Mouse (Mus musculus): ENCODE data around the gene Gdf2.

The Gdf2 gene

DNA sequence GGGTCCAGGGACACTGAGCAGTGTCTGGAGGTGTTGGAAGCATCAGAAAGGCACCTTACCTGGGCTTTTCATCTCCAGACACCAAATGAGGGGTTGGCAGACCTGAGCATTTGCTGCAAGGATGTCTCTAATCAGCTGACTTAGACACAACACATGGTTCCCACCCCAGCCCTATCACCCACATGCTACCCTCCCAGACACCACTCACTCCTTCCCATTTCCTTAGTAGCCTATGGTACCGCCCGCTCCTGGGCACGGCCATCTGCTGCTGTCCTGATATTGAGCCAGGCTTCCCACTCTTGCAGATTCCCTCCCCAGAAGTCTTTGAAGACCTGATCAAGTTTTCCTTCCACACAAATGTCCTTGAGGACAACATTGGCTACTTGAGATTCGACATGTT is 17.3 kb downstream of the Gdf2 start:
- WGBS, result 58% methylated on average over 4 of the region's 4 CpGs

DNA sequence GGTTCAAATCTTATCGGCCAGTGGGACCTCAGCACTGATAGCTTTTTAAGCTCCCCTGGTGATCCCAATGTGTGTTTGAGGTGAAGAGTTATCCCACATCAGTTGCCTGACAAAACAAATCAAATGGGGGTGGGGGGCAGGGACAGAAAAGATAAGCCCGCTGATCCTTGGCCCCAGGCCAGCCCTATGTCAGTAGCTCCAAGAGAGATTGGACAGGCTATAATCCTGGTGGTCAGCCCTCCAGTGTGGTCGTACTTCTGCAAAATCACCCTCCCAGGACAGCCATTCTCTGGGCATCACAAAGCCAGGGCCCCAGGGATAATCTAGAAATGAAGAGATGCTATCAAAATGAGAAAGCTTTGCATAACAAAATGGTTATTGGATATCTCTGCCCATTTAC is 18.0 kb downstream of the Gdf2 start:
- WGBS, result 78% methylated on average over 3 of the region's 3 CpGs

DNA sequence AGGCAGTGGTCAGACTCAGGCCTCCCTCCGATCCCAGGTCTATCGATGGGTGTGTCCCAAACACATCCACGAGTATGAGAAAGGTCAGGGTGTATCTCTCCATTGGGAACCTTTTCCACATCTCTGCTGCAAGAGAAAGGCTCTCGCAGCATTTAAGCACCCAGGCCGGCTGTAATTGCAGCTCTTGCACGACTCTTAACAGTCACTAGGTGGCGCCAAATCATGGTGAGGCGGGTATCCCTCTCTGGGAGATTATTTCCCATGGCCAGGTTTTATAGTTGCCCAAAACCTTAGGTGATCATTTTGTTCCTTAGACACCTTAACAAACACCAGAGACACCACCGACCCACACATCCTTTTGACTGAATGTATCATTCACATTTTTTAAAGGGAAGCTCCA is 18.5 kb downstream of the Gdf2 start:
- 14% methylated on average over 9 of the region's 9 CpGs for WGBS

DNA sequence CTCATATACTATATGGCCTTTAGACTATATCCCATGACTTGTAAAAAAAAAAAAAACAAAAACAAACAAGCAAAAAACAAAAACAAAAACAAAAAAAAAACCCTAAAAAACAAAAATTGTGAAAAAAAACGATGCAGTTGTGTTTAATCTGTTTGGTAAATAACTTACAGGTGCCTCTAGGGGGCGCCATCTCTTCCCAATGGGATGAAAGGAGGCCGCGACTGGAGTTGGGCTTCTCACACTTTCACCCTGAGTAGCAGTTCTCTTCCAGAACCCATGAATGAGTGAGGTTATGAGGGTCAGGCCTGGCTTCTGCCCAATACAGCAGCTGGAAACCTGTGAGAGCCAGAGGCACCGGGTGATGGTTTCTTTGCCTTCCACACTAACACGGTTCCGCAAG is 24.8 kb downstream of the Gdf2 start:
- 72% methylated on average over 7 of the region's 7 CpGs for WGBS

DNA sequence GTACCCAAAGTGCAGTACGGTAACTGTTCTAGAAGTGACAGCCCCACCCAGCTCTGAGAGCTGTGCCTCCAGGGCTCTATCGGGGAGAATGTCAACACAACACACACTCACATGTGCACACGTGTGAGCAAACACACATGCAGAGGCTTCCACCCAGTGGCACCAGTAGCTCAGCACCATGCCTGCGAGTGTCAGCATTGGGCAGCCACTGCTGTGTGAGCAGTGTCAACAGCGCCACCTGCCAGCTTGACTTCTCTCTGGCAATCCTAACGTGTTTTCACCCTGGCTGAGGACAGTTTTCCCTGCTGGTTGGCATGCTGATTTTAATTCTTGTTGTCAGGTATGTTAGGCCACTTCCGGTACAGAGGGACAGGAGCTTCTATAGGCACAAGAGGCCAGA is 31.8 kb downstream of the Gdf2 start:
- WGBS, result 60% methylated on average over 7 of the region's 7 CpGs

DNA sequence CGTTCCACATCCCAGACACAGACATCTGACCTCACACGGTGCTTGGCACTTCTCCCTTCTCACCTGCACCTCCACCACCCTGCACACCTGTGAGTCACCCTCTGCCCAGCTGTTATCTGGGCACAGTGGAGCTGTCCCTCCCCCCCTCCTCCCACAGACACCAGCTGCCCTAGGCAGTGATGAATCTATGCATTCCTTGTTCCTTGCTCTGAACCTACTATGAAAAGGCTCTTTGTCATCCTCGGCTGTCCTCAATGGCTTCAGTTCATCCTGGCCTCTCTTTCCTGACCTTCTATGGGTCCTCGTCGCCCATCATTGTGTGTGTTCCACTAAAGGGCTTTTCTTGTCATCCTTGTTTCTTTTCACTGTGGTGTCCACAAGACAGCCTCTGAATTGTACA is 33.9 kb downstream of the Gdf2 start:
- 51% methylated on average over 5 of the region's 5 CpGs for WGBS

DNA sequence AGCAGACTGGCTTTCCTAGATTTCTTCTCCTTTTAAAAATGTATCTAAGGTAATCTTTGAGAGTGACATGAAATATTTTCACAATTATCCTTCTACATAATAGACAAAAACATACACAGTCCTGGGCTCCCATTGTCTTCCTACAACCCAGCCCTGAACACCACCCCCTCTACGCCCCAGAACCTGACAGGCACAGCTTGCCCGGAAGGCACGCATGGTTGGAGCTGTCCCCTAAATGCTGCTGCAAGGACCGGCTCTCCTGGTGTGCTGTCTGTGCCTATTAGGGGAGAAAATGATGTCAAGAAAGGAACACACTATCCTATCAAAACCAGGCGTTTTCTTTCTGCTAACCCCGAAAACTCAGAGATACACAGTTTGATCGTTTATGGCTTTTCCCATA is 36.9 kb downstream of the Gdf2 start:
- WGBS, result 53% methylated on average over 7 of the region's 7 CpGs

DNA sequence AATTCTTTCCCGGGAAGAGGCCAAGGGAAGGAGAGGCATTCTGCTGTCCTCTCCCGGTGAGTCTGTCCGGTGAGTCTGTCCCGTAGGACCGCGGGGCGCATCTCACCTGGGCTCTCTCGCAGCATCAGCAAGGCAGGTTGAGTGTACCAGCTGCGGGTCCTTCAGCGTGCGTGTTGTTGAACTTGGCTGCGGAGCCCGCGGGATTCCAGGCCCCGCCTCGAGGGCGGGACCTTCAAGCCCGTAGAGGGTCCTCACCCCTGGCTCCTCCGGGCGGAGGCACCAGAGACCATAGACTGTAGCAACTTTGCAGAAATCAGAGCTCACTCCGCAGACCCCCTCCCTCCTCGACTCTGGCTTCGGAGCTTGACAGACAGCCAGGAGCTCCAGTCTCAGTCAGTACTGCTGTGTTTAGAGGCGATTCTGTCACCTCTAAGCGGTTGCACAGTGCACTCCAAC is 37.8 kb downstream of the Gdf2 start, which contains the start of gene Zfp488:
Gene Zfp488 (minus strand): TSS at position 161 of the 456 bp plus-strand sequence.
- 5% methylated on average over 25 of the region's 25 CpGs for WGBS

DNA sequence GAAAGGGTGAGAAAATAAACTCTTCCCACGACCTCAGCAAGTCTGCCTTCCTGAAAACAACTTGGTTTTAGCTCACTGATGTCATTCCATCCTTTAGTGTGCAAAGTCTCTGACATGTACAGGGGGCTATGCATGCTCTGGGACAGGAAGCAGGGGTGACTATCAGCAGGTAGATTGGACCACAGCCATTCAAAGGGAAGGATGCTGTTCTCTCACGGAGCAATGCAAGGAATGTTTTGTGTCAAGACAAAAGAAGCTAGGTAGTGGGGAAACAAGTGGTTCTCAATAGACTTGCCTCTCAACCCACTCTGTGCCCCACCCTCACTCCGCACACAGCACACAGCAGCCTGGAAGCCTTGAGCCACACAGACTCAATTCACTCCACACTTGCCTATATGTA is 48.4 kb downstream of the Gdf2 start:
- WGBS, result 68% methylated on average over 3 of the region's 3 CpGs

DNA sequence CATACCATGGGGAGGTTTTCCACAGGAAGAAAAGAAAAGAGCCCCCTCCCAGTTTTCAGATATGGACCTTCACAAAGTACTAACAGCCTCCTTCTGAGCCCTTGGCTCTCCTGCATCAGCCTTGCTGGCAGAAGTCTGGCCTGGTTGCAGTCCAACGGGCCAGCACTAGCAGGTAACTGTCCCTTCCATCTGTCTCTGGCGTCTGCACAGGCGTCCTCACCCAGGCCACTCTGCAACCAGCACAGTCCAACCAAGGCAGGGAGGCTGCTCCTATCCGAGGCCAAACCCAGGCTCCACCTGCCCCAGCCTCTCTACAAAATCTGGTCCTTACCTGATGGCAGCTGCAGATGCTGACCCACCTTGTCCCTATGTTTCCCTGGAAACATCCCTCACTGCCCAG is 51.1 kb downstream of the Gdf2 start:
- 90% methylated on average over 4 of the region's 4 CpGs for WGBS

DNA sequence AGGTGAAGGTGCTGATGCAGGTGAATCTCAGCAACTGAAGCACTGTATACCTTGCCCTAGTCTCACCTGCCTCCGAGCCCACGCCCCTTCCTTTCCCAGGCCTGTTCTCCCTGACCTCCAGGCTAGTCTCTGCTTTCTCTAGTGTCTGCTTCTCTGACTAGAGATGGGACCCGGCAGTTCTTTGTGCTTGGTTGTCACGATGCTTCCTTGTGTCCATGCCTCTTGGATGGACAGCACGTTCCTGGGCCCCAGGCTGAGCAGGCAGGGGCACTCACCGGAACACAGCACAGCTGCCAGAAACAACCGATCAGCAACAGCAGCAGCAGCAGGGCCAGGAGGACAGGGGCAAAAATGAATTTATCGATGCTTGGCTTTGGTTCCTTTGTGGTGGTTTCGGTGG is 52.2 kb downstream of the Gdf2 start:
- 94% methylated on average over 9 of the region's 9 CpGs for WGBS

DNA sequence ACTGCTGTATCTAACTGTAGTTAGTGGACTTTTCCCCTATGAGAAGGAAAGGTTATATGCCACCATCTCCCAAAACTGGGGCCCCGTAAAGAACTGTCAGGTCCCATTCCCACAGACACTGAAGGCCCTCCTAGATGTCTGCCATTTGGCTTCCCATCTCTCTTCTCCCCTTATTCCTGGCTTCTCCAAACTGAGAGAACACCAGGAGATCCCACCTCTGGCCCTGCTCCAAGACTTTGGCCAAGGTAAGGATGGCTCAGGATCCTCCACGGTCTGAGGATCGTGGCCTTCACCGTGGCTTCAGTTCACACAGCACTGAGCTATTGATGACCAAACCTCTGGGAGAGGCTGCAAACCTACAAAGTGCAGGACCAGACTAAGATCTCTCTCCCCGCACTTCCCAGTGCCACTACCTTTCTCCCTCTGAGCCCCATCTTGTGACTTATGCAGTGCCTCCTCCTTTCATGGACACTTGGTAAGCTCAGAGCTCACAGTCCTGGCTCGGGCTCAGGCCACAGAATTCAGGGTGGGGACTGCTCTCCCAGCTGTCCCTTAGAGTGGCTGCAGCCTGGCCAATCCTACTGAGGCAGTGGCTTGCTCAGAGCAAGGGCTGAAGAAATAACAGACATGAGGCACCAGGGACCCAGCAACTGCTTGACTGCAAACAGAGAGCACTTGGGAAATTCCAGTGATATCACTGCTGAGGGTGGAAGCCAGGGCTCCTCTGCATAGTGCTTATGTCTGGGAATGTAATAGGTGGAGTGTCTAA is 52.9 kb downstream of the Gdf2 start:
- WGBS, result 94% methylated on average over 6 of the region's 6 CpGs
